Mouse (Mus musculus) lung, adult 2 months (tissue): Measurements from ENCODE around the gene Cbx6.

Experiments
- CTCF ChIP-seq: fragments of 200-500 bp; IDR thresholded peaks from 2 replicates; pipeline ENCODE4 v1.5.1; 2011; ENCODE audit warnings: mild to moderate bottlenecking, low read length, control low read depth; ENCODE audit not compliant: insufficient read depth
- POLR2A ChIP-seq: fragments of 200-500 bp; IDR thresholded peaks from 2 replicates; pipeline ENCODE4 v1.6.1; 2011; ENCODE audit warnings: low read depth, mild to moderate bottlenecking, control low read depth, low read length, borderline replicate concordance; ENCODE audit errors: extremely low read depth

DNA sequence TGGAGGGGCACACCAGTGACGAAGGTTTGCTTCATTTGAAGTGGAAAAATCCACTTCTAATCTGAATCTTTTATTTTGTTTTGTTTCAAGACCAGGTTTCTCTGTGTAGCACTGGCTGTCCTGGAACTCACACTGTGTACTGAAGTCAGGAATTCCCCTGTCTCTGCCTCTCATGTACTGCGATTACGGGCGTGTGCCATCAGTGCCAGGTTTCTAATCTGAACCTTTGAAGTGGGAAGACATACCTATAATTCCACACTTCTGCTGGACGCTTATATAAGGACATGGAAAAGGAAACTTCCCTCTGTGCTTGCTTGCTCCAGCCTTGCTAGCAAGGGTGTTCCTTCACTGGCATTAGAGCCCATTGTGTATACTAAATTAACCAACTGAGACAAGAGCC is 24.5 kb upstream of the Cbx6 start:
- TF ChIP-seq POLR2A (no peak), CTCF (no peak)
